ENCODE assay signal across 8 mouse cellular contexts in genomic region chr16:18777101-18778080, GRCm38 (mm10). TPM values are rescaled to one million over a fixed set of nuclear protein-coding genes. Genes with fewer than 3 reads are reported as not detected.
DNase-seq lines count a peak whose midpoint lies in the region; ATAC-seq and TF ChIP-seq lines count a peak whose summit lies in the region.

No protein-coding gene starts in this region.

- peaks cover 15% of the 10 kb centered on the region; the same call in 1 of the 2 replicates for H3K4me1 ChIP-seq in embryonic facial prominence, embryonic 12.5 days
- H3K4me1 ChIP-seq in hindbrain, embryonic 16.5 days (ENCODE audit: control insufficient read depth, insufficient read depth, low read depth, low read length) = peaks cover 9% of the 10 kb centered on the region

- H3K9me3 ChIP-seq in embryonic facial prominence, embryonic 12.5 days = no peaks in the 10 kb centered on the region
- H3K9me3 ChIP-seq in hindbrain, embryonic 16.5 days (ENCODE audit: control insufficient read depth, low read length) = no peaks in the 10 kb centered on the region

- peaks cover 53% of the 10 kb centered on the region for H3K27me3 ChIP-seq in embryonic facial prominence, embryonic 12.5 days
- peaks cover 41% of the 10 kb centered on the region for H3K27me3 ChIP-seq in hindbrain, embryonic 16.5 days (replicated peaks; ENCODE audit: control insufficient read depth, insufficient read depth, low read length)

- TF ChIP-seq CTCF in left cerebral cortex, adult 2 months (IDR thresholded peaks at IDR 0.05) = no peak

- H3K36me3 ChIP-seq in embryonic facial prominence, embryonic 12.5 days = peaks cover 13% of the 10 kb centered on the region
- no peaks in the 10 kb centered on the region for H3K36me3 ChIP-seq in hindbrain, embryonic 16.5 days (ENCODE audit: control insufficient read depth, insufficient read depth, low read length)

- peak overlapping the region; percentile 37 for H3K4me3 ChIP-seq in left cerebral cortex, adult 2 months
- peak overlapping the region; percentile 39 for H3K4me3 ChIP-seq in embryonic facial prominence, embryonic 12.5 days
- peak overlapping the region; percentile 52 for H3K4me3 ChIP-seq in hindbrain, embryonic 16.5 days (ENCODE audit: low read length)

- H3K9ac ChIP-seq in embryonic facial prominence, embryonic 12.5 days = peak overlapping the region; percentile 34
- H3K9ac ChIP-seq in hindbrain, embryonic 16.5 days (ENCODE audit: low read depth, low read length) = peak overlapping the region; percentile 63

- H3K27ac ChIP-seq in left cerebral cortex, adult 2 months = peak overlapping the region; percentile 63
- no peak overlapping the region for H3K27ac ChIP-seq in embryonic facial prominence, embryonic 12.5 days
- peak overlapping the region; percentile 44; the same call in 1 of the 2 replicates for H3K27ac ChIP-seq in hindbrain, embryonic 16.5 days (ENCODE audit: low read depth, low read length)

- intact Hi-C loops in left cerebral cortex, adult 2 months (cut with DNase I) = no loop called here

- 4% methylated on average over 80 of the region's 80 CpGs for WGBS in embryonic facial prominence, embryonic 12.5 days
- 2% methylated on average over 77 of the region's 80 CpGs for WGBS in hindbrain, embryonic 16.5 days

- no peak for DNase-seq in left cerebral cortex, adult 2 months (ENCODE audit: extremely low spot score in 1 of 2, low spot score in 2 of 2)
- no peak for DNase-seq in left cerebral cortex, adult 8-10 months (ENCODE audit: low spot score in 2 of 2)
- DNase-seq in lung, postnatal 4 days = peak; percentile 24 to 42
- no peak for DNase-seq in layer of hippocampus, postnatal 36 days
- DNase-seq in testis, postnatal 10 days (ENCODE audit: low spot score) = no peak

- peak overlapping the region; percentile 65 for H3K4me2 ChIP-seq in embryonic facial prominence, embryonic 12.5 days (replicated peaks)
- peak overlapping the region; percentile 63 for H3K4me2 ChIP-seq in hindbrain, embryonic 16.5 days (ENCODE audit: low read length)

- no peak for ATAC-seq in embryonic facial prominence, embryonic 12.5 days (ENCODE audit: insufficient number of reproducible peaks, insufficient read depth, low FRiP score, low TSS enrichment)
- peak; percentile 74 for ATAC-seq in hindbrain, embryonic 16.5 days
- no peak for ATAC-seq in CD4-positive, CD25-positive, alpha-beta regulatory T cell, adult 4 months

RNA-seq across cellular contexts. Expression of gene Cldn5, which starts 0.7 kb away (rescaled TPM):
- 10 to 100 TPM; 36.2 to 48.3 TPM for total RNA-seq in left cerebral cortex, adult 2 months (2021)
- 10 to 100 TPM; 33.1 to 37.2 (median 35.2) TPM for total RNA-seq in left cerebral cortex, adult 8-10 months (2022)
- polyA plus RNA-seq in embryonic facial prominence, embryonic 12.5 days (2016; fragmentation: Nextera tagmentation; extraction: Ambion mirVana) = 30.5 and 32.0 TPM in 2 replicates
- 124 and 125 TPM in 2 replicates for polyA plus RNA-seq in hindbrain, embryonic 16.5 days (2015; fragmentation: Nextera tagmentation; extraction: Ambion mirVana)
- not detected for polyA plus RNA-seq in CD4-positive, CD25-positive, alpha-beta regulatory T cell, adult 4 months (2017; shearing (Covaris generic))
- total RNA-seq in layer of hippocampus, postnatal 36 days (2021) = 10 to 100 TPM; 42.0 to 47.4 TPM

RNA-seq across cellular contexts. Expression of gene Ufd1, which starts 34.2 kb away (rescaled TPM):
- total RNA-seq in left cerebral cortex, adult 2 months (2021) = 10 to 100 TPM; 85.5 to 94.7 TPM
- total RNA-seq in left cerebral cortex, adult 8-10 months (2022) = 100 to 1,000 TPM; 104 to 118 (median 107) TPM
- 104 and 110 TPM in 2 replicates for polyA plus RNA-seq in embryonic facial prominence, embryonic 12.5 days (2016; fragmentation: Nextera tagmentation; extraction: Ambion mirVana)
- polyA plus RNA-seq in hindbrain, embryonic 16.5 days (2015; fragmentation: Nextera tagmentation; extraction: Ambion mirVana) = 100 and 104 TPM in 2 replicates
- polyA plus RNA-seq in CD4-positive, CD25-positive, alpha-beta regulatory T cell, adult 4 months (2017; shearing (Covaris generic)) = 100 to 1,000 TPM; 118 to 162 TPM
- 100 to 1,000 TPM in 1 of 2 experiments, 10 to 100 TPM in 1; 99.9 to 104 TPM for total RNA-seq in layer of hippocampus, postnatal 36 days (2021)

RNA-seq across cellular contexts. Expression of gene Cdc45, which starts 34.4 kb away (rescaled TPM):
- total RNA-seq in left cerebral cortex, adult 2 months (2021) = 1 to 10 TPM; 1.4 to 2.6 TPM
- 1 to 10 TPM; 2.0 to 2.9 (median 2.2) TPM for total RNA-seq in left cerebral cortex, adult 8-10 months (2022)
- polyA plus RNA-seq in embryonic facial prominence, embryonic 12.5 days (2016; fragmentation: Nextera tagmentation; extraction: Ambion mirVana) = 51.4 and 56.3 TPM in 2 replicates
- polyA plus RNA-seq in hindbrain, embryonic 16.5 days (2015; fragmentation: Nextera tagmentation; extraction: Ambion mirVana) = 9.6 and 10.7 TPM in 2 replicates
- 1 to 10 TPM; 5.8 to 9.4 TPM for polyA plus RNA-seq in CD4-positive, CD25-positive, alpha-beta regulatory T cell, adult 4 months (2017; shearing (Covaris generic))
- total RNA-seq in layer of hippocampus, postnatal 36 days (2021) = 1 to 10 TPM; 2.5 to 3.2 TPM

RNA-seq across cellular contexts. Expression of gene 2510002D24Rik, which starts 59.0 kb away (rescaled TPM):
- 10 to 100 TPM; 24.7 to 28.3 TPM for total RNA-seq in left cerebral cortex, adult 2 months (2021)
- 10 to 100 TPM; 23.2 to 29.8 (median 28.6) TPM for total RNA-seq in left cerebral cortex, adult 8-10 months (2022)
- polyA plus RNA-seq in embryonic facial prominence, embryonic 12.5 days (2016; fragmentation: Nextera tagmentation; extraction: Ambion mirVana) = 38.2 and 38.3 TPM in 2 replicates
- 46.0 and 49.1 TPM in 2 replicates for polyA plus RNA-seq in hindbrain, embryonic 16.5 days (2015; fragmentation: Nextera tagmentation; extraction: Ambion mirVana)
- 10 to 100 TPM; 85.2 to 98.8 TPM for polyA plus RNA-seq in CD4-positive, CD25-positive, alpha-beta regulatory T cell, adult 4 months (2017; shearing (Covaris generic))
- total RNA-seq in layer of hippocampus, postnatal 36 days (2021) = 10 to 100 TPM; 24.4 to 27.5 TPM

RNA-seq across cellular contexts. Expression of gene Gm28539, which starts 59.0 kb away (rescaled TPM):
- total RNA-seq in left cerebral cortex, adult 2 months (2021) = 10 to 100 TPM; 11.4 to 18.9 TPM
- total RNA-seq in left cerebral cortex, adult 8-10 months (2022) = 10 to 100 TPM in 2 of 4 experiments, 1 to 10 TPM in 1, under 1 TPM in 1; 0.88 to 13.3 (median 9.0) TPM
- polyA plus RNA-seq in embryonic facial prominence, embryonic 12.5 days (2016; fragmentation: Nextera tagmentation; extraction: Ambion mirVana) = not detected in 2 replicates
- not detected in 2 replicates for polyA plus RNA-seq in hindbrain, embryonic 16.5 days (2015; fragmentation: Nextera tagmentation; extraction: Ambion mirVana)
- not detected for polyA plus RNA-seq in CD4-positive, CD25-positive, alpha-beta regulatory T cell, adult 4 months (2017; shearing (Covaris generic))
- total RNA-seq in layer of hippocampus, postnatal 36 days (2021) = 10 to 100 TPM in 1 of 2 experiments, 1 to 10 TPM in 1; 5.4 to 12.2 TPM

Comparison
In these comparisons a context has a peak if more than half of its experiments do, and no peak if none do; other contexts are left out.
1. DNase-seq: peak in lung, postnatal 4 days (2 of 2); none in left cerebral cortex, adult 2 months (0 of 2), left cerebral cortex, adult 8-10 months (0 of 2), layer of hippocampus, postnatal 36 days (0 of 2) and testis, postnatal 10 days (single experiment).
2. Peak in every context shown above with its lines, with median percentiles within 50 percentile points of each other: H3K4me3 ChIP-seq.